ENCODE assay signal across 8 mouse cellular contexts in genomic region chr7:16493361-16493760, GRCm38 (mm10). TPM values are rescaled to one million over a fixed set of nuclear protein-coding genes. Genes with fewer than 3 reads are reported as not detected.
A peak's percentile ranks its signal among the peaks of the same experiment; 100 is the strongest.
DNase-seq lines count a peak whose midpoint lies in the region; ATAC-seq and TF ChIP-seq lines count a peak whose summit lies in the region.
"Had no signal": no experiment of that assay in that cellular context is flagged by ENCODE, and none has a peak within 500 bp of the region (broad histone marks: within the 10 kb centered on the region; RNA-seq: fewer than 3 reads in every experiment).

No protein-coding gene starts in this region.

- no peaks in the 10 kb centered on the region for H3K9me3 ChIP-seq in G1E (replicated peaks)
- H3K9me3 ChIP-seq: limb, embryonic 15.5 days had no signal

- WGBS in small intestine, adult 2 months, result 53% methylated on average over 2 of the region's 2 CpGs

- intact Hi-C loops in left cerebral cortex, adult 2 months (cut with DNase I), result no loop called here

- TF ChIP-seq POLR2A in small intestine, adult 2 months (IDR thresholded peaks at IDR 0.05; ENCODE audit: low read depth, low read length), result no peak

- peaks cover 37% of the 10 kb centered on the region for H3K36me3 ChIP-seq in G1E (replicated peaks)
- H3K36me3 ChIP-seq in small intestine, adult 2 months (ENCODE audit: control insufficient read depth, insufficient read depth, low read length), result peaks cover 6% of the 10 kb centered on the region

- peaks cover 9% of the 10 kb centered on the region; the same call in 1 of the 2 replicates for H3K4me1 ChIP-seq in G1E (ENCODE audit: insufficient read depth, low read depth, low read length)
- H3K4me1 ChIP-seq in small intestine, adult 2 months (ENCODE audit: control insufficient read depth, insufficient read depth, insufficient read length, low read length), result no peaks in the 10 kb centered on the region
- H3K4me1 ChIP-seq: limb, embryonic 15.5 days had no signal

- TF ChIP-seq CTCF in left cerebral cortex, adult 2 months (IDR thresholded peaks at IDR 0.05), result peak; percentile 75
- TF ChIP-seq CTCF in G1E (IDR thresholded peaks at IDR 0.05; ENCODE audit: low read depth, low read length), result peak; percentile 43; the same call in 1 of the 2 replicates
- peak; percentile 57; the same call in 1 of the 2 replicates for TF ChIP-seq CTCF in small intestine, adult 2 months (IDR thresholded peaks at IDR 0.05; ENCODE audit: extremely low read depth, insufficient read length, insufficient replicate concordance, low read depth, low read length)

- ATAC-seq in G1E (ENCODE audit: extremely low read depth, insufficient number of reproducible peaks, low FRiP score, poor library complexity, severe bottlenecking), result no peak; the same call in 1 of the 2 replicates
- 0 out of 2 replicates have a peak, but pooled peaks have one; percentile 36 for ATAC-seq in erythroid progenitor cell, adult 5-6 weeks (replicated peaks; ENCODE audit: low FRiP score, poor library complexity, severe bottlenecking)

- no peak overlapping the region for H3K4me3 ChIP-seq in left cerebral cortex, adult 2 months
- H3K4me3 ChIP-seq in G1E (ENCODE audit: low read depth, low read length), result no peak overlapping the region
- H3K4me3 ChIP-seq in small intestine, adult 2 months (ENCODE audit: low read depth, low read length), result no peak overlapping the region
- H3K4me3 ChIP-seq: limb, embryonic 15.5 days had no signal

- no peak for DNase-seq in left cerebral cortex, adult 2 months (ENCODE audit: extremely low spot score in 1 of 2, low spot score in 2 of 2)
- no peak for DNase-seq in left cerebral cortex, adult 11 months (ENCODE audit: low spot score)
- DNase-seq in G1E (ENCODE audit: low spot score) (peak; percentile 43), adipocyte (ENCODE audit: low spot score) (peak; percentile 50)
- peak; percentile 21 for DNase-seq in layer of hippocampus, adult 9-10 months (ENCODE audit: low spot score)

- H3K27ac ChIP-seq in left cerebral cortex, adult 2 months, result no peak overlapping the region
- H3K27ac ChIP-seq in small intestine, adult 2 months (ENCODE audit: insufficient read depth, low read depth, low read length), result no peak overlapping the region
- H3K27ac ChIP-seq: limb, embryonic 15.5 days had no signal

- no peaks in the 10 kb centered on the region; the same call in 1 of the 2 replicates for H3K27me3 ChIP-seq in G1E (ENCODE audit: insufficient read depth, low read length)
- H3K27me3 ChIP-seq in small intestine, adult 2 months (ENCODE audit: control insufficient read depth, insufficient read depth, low read length), result no peaks in the 10 kb centered on the region
- H3K27me3 ChIP-seq: limb, embryonic 15.5 days had no signal

RNA-seq across cellular contexts. Expression of gene Npas1, which starts 15.8 kb away (rescaled TPM):
- 10 to 100 TPM; 10.2 to 11.5 TPM for total RNA-seq in left cerebral cortex, adult 2 months (2021)
- total RNA-seq in G1E (2014; fragmentation: Nextera tagmentation), result not detected in 2 replicates
- total RNA-seq in G1E (2017), result 0.05 TPM in 1 of 2 replicates, not detected in the other
- not detected in 2 replicates for polyA plus RNA-seq in G1E (2012)
- not detected in 2 replicates for total RNA-seq in erythroid progenitor cell, adult 5-6 weeks (2015; ENCODE audit: low replicate concordance)
- not detected in 2 replicates for total RNA-seq in erythroid progenitor cell, adult 5-6 weeks (2017; ENCODE audit: low replicate concordance)
- 0.05 TPM in 1 of 2 replicates, not detected in the other for polyA plus RNA-seq in small intestine, adult 2 months (2012; rRNA removed)

RNA-seq across cellular contexts. Expression of gene Tmem160, which starts 40.8 kb away (rescaled TPM):
- total RNA-seq in left cerebral cortex, adult 2 months (2021), result 10 to 100 TPM; 68.0 to 69.0 TPM
- total RNA-seq in G1E (2014; fragmentation: Nextera tagmentation) (21.6 and 22.7 TPM in 2 replicates), G1E (2017) (23.9 and 35.0 TPM in 2 replicates)
- polyA plus RNA-seq in G1E (2012), result 166 and 224 TPM in 2 replicates
- 6.8 and 8.0 TPM in 2 replicates for total RNA-seq in erythroid progenitor cell, adult 5-6 weeks (2015; ENCODE audit: low replicate concordance)
- total RNA-seq in erythroid progenitor cell, adult 5-6 weeks (2017; ENCODE audit: low replicate concordance), result 1.9 and 5.9 TPM in 2 replicates
- polyA plus RNA-seq in small intestine, adult 2 months (2012; rRNA removed), result 156 and 330 TPM in 2 replicates

Comparison
In these comparisons a context has a peak if more than half of its experiments do, and no peak if none do; other contexts are left out.
1. DNase-seq: peak in G1E (single experiment), adipocyte (single experiment) and layer of hippocampus, adult 9-10 months (single experiment); none in left cerebral cortex, adult 2 months (0 of 2) and left cerebral cortex, adult 11 months (single experiment).
2. RNA of gene Npas1, which starts 15.8 kb away (total RNA-seq): 10.2 to 11.5 TPM in left cerebral cortex, adult 2 months; 0.05 TPM in G1E and not detected in erythroid progenitor cell, adult 5-6 weeks; every median in the first group is over 10 times any median in the second.
3. Peak in every context shown above with its lines, with median percentiles within 50 percentile points of each other: CTCF ChIP-seq.